Mouse (Mus musculus) right cerebral cortex, postnatal 36 days (tissue): ENCODE results near the gene Cyth1.

Experiments used
- DNase-seq, 2 experiments: peaks; one replicate each; pipeline ENCODE4 v3.0.0; 2022; ENCODE audit warnings: low spot score in 2 of 2, mixed read lengths in 1 of 2

Cyth1 gene

GRCm38 (mm10) chr11:118114581-118115110, 133.7 kb downstream of the Cyth1 start:
- DNase-seq: no peak

- DNase-seq: no peak
These were observed 134.7 kb downstream of the Cyth1 start for GRCm38 (mm10) chr11:118113516-118114205.

- DNase-seq: peak; percentile 55 to 62
These were observed 144.4 kb downstream of the Cyth1 start for GRCm38 (mm10) chr11:118104001-118104400.

- DNase-seq: no peak
These were observed 145.0 kb downstream of the Cyth1 start for GRCm38 (mm10) chr11:118103383-118103782.

GRCm38 (mm10) chr11:118102838-118103237, 145.6 kb downstream of the Cyth1 start:
- peak; percentile 71 to 80 for DNase-seq

- no peak for DNase-seq
These were observed 147.3 kb downstream of the Cyth1 start for GRCm38 (mm10) chr11:118101133-118101532.

- DNase-seq: no peak
These were observed 151.7 kb downstream of the Cyth1 start for GRCm38 (mm10) chr11:118096736-118097135.

- no peak for DNase-seq
These were observed 153.4 kb downstream of the Cyth1 start for GRCm38 (mm10) chr11:118095004-118095403.

GRCm38 (mm10) chr11:118091002-118091670, 157.3 kb downstream of the Cyth1 start:
- no peak for DNase-seq

GRCm38 (mm10) chr11:118088896-118089295, 159.5 kb downstream of the Cyth1 start:
- DNase-seq: no peak

- DNase-seq: no peak
These were observed 162.4 kb downstream of the Cyth1 start for GRCm38 (mm10) chr11:118085961-118086360.

- DNase-seq: no peak
These were observed 163.2 kb downstream of the Cyth1 start for GRCm38 (mm10) chr11:118085176-118085575.

GRCm38 (mm10) chr11:118084266-118084665, 164.1 kb downstream of the Cyth1 start:
- no peak for DNase-seq

GRCm38 (mm10) chr11:118083811-118084210, 164.6 kb downstream of the Cyth1 start:
- DNase-seq: peak in 1 of 2 experiments; percentile 24

- no peak for DNase-seq
These were observed 166.1 kb downstream of the Cyth1 start for GRCm38 (mm10) chr11:118082294-118082693.
